Mouse (Mus musculus) forebrain, embryonic 14.5 days (tissue): ENCODE data around the gene Urb1. TPM values are rescaled to one million over a fixed set of nuclear protein-coding genes. Genes with fewer than 3 reads are reported as not detected.
"Not testable (repeated sequence)": the region's sequence is repeated elsewhere in the genome, so short reads cannot be mapped to it uniquely, and the experiment has no call there.

ENCODE experiments used
- ATAC-seq: fragments of 200-750 bp; cut with Nextera tagmentation; 2 replicates; pipeline ENCODE4 v1.8.0; 2017; ENCODE audit warnings: mild to moderate bottlenecking, moderate library complexity
- DNase-seq: peaks from one replicate; pipeline ENCODE4 v3.0.0-alpha.2; 2015; ENCODE audit warnings: low spot score
- H3K27ac ChIP-seq: fragments of 300-500 bp; sonication (generic); 2 replicates; pipeline ENCODE4 v1.5.1; 2014; ENCODE audit warnings: low read depth, mild to moderate bottlenecking, control low read depth, low read length, moderate library complexity
- H3K27me3 ChIP-seq: fragments of 300-500 bp; sonication (generic); replicated peaks from 2 replicates; pipeline ENCODE4 v1.6.1; 2014; ENCODE audit warnings: low read length, control low read depth, mixed read lengths; ENCODE audit not compliant: control insufficient read depth, insufficient read depth
- H3K36me3 ChIP-seq: fragments of 300-500 bp; sonication (generic); 2 replicates; pipeline ENCODE4 v1.6.1; 2014; ENCODE audit warnings: low read length, control low read depth; ENCODE audit not compliant: control insufficient read depth, insufficient read depth
- H3K4me1 ChIP-seq: fragments of 300-500 bp; sonication (generic); 2 replicates; pipeline ENCODE4 v1.6.1; 2014; ENCODE audit warnings: antibody characterized with exemption, low read length, control low read depth; ENCODE audit not compliant: control insufficient read depth, insufficient read depth
- H3K4me2 ChIP-seq: fragments of 300-500 bp; sonication (generic); 2 replicates; pipeline ENCODE4 v1.6.1; 2014; ENCODE audit warnings: mild to moderate bottlenecking, control low read depth, low read length
- H3K4me3 ChIP-seq: fragments of 300-500 bp; sonication (generic); 2 replicates; pipeline ENCODE4 v1.5.1; 2014; ENCODE audit warnings: low read depth, low read length, control low read depth
- H3K9ac ChIP-seq: fragments of 300-500 bp; sonication (generic); 2 replicates; pipeline ENCODE4 v1.6.1; 2014; ENCODE audit warnings: mild to moderate bottlenecking, low read length, control low read depth, moderate library complexity
- H3K9me3 ChIP-seq: fragments of 300-500 bp; sonication (generic); replicated peaks from 2 replicates; pipeline ENCODE4 v1.6.1; 2016; ENCODE audit warnings: low read length, control low read depth, mixed read lengths; ENCODE audit not compliant: control insufficient read depth
- WGBS: fragments of 180-500 bp; shearing (Covaris S2); extraction: QIAGEN DNeasy Blood & Tissue Kit; methylation state at CpG from one replicate; pipeline ENCODE4 v1.1.7; 2014; 5-methylcytosine and 5-hydroxymethylcytosine counted together
- polyA plus RNA-seq: library from polyadenylated mRNA; unstranded; fragments of >200 nt; fragmentation: Nextera tagmentation; extraction: Ambion mirVana; gene quantifications from 2 replicates; pipeline ENCODE4 v1.2.1, GENCODE M21; 2014

Urb1 gene
- polyA plus RNA-seq, 1 experiment from 2014 or later: 7.0 TPM

DNA sequence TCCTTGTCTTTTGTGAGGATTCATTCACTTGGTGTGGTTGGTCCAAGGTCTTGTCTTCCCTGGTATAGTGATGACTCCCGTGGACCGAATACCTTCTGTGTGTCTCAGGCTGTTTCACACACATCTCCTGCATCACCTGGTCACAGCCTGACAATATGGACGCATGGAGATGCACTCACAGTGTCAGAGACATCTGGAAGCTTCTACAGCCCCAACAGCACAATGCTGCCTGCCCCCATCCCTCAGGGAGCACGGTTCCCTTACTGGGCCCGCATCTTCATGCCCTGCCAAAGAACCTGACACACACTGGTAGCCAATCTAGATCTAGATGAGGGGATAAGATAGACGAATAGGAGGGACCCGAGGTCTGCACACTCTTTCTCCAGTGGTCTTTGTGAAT is 18.9 kb upstream of the Urb1 start:
- Histone ChIP-seq H3K27ac (no peak overlapping the region), H3K27me3 (peaks cover 13% of the 10 kb centered on the region; the same call in 1 of the 2 replicates), H3K36me3 (no peaks in the 10 kb centered on the region), H3K4me2 (no peak overlapping the region), H3K4me1 (peaks cover 4% of the 10 kb centered on the region), H3K4me3 (no peak overlapping the region), H3K9ac (no peak overlapping the region), H3K9me3 (no peaks in the 10 kb centered on the region)
- WGBS: 83% methylated on average over 7 of the region's 7 CpGs
- ATAC-seq (no peak), DNase-seq (no peak)

DNA sequence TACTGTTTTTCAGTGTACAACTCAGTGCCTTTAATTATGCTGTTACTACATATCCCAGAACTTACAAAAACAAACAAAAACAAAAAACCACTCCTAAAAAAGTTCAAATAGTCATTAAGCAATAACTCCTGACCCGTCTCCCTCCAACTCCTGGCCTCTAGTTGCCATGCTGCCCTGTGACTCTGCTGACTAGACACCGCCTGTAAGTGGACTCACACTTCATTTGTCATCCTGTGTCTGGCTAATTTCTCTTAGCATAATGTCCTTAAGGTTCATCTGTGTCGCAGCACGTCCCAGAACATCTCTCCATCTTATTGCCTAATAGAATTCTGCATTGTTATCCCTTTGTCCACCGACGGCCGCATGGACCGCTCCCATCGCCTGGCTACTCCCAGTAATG is 17.3 kb upstream of the Urb1 start:
- Histone ChIP-seq H3K27ac (no peak overlapping the region), H3K4me2 (no peak overlapping the region), H3K4me3 (no peak overlapping the region), H3K9me3 (no peaks in the 10 kb centered on the region), H3K27me3 (peaks cover 13% of the 10 kb centered on the region; the same call in 1 of the 2 replicates), H3K4me1 (peaks cover 4% of the 10 kb centered on the region), H3K36me3 (no peaks in the 10 kb centered on the region), H3K9ac (no peak overlapping the region)
- DNase-seq (no peak), ATAC-seq (no peak)
- 82% methylated on average over 9 of the region's 9 CpGs for WGBS

DNA sequence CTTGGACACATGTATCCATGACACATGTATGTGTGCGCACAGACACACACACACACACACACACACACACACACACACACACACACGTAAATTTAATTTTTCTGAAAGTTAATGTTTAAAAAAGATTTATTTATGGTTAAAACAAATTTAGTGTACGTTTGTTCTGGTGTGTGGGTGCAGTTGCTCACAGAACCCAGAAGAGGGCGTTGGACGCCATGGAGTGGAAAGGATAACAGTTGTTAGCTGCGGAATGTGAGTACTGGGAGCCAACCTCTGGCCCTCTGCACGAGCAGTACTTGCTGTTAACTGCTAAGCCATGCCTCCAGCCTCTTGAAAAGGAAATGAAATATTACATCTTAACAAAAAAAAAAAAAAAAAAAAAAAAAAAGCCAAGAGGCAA is 16.2 kb upstream of the Urb1 start, which contains the start of gene Eva1c:
Gene Eva1c, plus strand, starts transcription at position 263 of the 400 bp plus-strand sequence.
- WGBS: 70% methylated on average over 7 of the region's 7 CpGs
- ATAC-seq: no peak
- Histone ChIP-seq H3K9ac (no peak within 1 kb of the TSS), H3K4me3 (no peak within 1 kb of the TSS), H3K36me3 (no peaks in the 10 kb centered on the region), H3K27me3 (peaks cover 10% of the 10 kb centered on the region; the same call in 1 of the 2 replicates), H3K4me2 (no peak within 1 kb of the TSS), H3K9me3 (no peaks in the 10 kb centered on the region), H3K27ac (no peak within 1 kb of the TSS), H3K4me1 (peaks cover 4% of the 10 kb centered on the region)
- DNase-seq: no peak

DNA sequence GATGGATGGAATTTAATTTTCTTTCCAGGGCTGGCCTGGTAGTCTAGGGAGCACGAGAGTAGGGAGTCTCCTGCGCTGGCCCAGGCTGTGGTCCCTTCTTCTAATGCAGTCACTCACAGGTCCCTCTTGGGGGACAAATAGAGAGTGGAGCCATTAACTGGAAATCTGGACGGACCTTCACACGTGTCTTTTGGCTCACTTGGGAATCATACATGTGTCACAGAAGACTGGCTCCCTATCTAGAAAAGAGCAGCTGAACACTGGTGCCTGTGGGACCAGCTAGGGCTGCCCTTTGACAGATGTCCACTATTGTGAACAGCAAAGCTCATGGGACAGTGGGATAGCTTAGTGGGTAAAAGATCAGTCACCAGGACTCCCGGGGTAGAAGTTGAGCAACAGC is 15.8 kb upstream of the Urb1 start:
- Histone ChIP-seq H3K4me3 (no peak overlapping the region), H3K27ac (no peak overlapping the region), H3K9me3 (no peaks in the 10 kb centered on the region), H3K9ac (no peak overlapping the region), H3K4me2 (no peak overlapping the region), H3K27me3 (peaks cover 6% of the 10 kb centered on the region; the same call in 1 of the 2 replicates), H3K4me1 (peaks cover 4% of the 10 kb centered on the region), H3K36me3 (no peaks in the 10 kb centered on the region)
- WGBS: 83% methylated on average over 5 of the region's 5 CpGs
- no peak for ATAC-seq
- DNase-seq: no peak

DNA sequence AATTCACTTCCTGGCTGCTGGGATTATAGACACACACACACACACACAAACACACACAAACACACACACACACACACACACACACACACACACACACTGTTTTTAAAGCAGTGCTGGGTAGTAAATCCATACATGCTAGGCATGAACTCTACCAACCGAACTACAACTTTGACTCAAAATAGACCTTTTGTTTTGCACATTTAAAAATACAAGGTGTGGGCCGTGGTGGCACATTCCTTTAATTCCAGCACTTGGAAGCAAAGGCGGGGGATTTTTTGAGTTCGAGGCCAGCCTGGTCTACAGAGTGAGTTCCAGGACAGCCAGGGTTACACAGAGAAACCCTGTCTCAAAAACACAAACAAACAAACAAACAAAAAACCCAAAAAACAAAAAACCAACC is 13.8 kb upstream of the Urb1 start:
- not testable (repeated sequence) for H3K36me3 ChIP-seq, H3K9ac ChIP-seq, H3K4me2 ChIP-seq, H3K4me3 ChIP-seq, H3K9me3 ChIP-seq, H3K27me3 ChIP-seq, ATAC-seq, H3K4me1 ChIP-seq, DNase-seq, H3K27ac ChIP-seq
- 79% methylated on average over 4 of the region's 4 CpGs for WGBS

DNA sequence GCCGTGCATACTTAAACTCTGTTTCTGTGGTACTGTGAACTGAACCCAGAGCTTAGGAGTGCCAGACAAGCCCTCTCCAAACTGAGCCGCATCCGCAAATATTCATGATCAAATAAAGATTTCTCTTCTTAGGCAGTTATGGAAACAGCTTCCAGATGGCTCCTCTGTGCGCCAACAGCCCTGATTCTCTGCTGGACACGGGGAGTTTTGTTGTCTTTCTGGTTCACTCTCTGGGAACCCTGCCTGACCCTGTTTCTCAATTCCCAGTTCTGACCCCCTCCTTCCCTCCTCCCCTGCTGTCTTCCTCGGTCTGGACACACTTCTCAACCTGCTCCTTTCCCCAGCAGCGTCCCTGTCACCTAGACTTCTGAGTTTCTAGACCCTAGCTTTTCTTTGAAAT is 12.8 kb upstream of the Urb1 start:
- Histone ChIP-seq H3K4me3 (no peak overlapping the region), H3K4me2 (no peak overlapping the region), H3K9ac (no peak overlapping the region), H3K27ac (no peak overlapping the region), H3K4me1 (no peaks in the 10 kb centered on the region), H3K36me3 (no peaks in the 10 kb centered on the region), H3K27me3 (no peaks in the 10 kb centered on the region), H3K9me3 (no peaks in the 10 kb centered on the region)
- ATAC-seq (no peak), DNase-seq (no peak)
- WGBS: 78% methylated on average over 7 of the region's 7 CpGs

DNA sequence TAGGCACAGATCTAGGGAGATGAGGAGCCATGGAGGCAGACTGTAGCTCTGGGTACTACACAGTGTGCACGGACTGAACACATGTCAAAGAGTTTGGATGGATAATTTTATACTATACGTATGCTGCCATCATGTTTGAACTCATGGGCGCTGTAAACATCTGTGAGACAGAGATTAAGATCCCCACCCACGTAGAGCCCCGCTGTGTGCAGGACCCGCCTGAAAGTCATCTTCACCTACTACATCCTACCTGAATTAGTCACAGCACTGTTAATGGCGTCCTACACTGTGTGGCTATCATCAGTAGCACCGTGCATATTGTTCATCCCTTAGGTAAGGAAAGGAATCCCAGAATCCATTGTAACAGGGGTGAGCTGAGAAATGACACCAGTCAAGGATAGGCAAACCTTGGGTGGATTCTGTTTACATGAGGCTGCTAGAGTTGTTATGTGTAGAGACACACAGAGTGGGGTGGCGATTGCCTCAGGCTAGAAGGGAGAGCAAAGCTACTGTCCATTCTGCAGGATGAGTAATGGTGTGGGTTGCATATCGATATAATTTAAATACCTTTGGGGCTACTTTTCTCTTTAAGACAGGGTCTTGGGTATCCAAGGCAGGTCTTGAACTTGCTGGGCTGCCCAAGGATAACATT is 12.2 kb upstream of the Urb1 start:
- no peak overlapping the region for H3K4me3 ChIP-seq
- DNase-seq: no peak
- WGBS: 92% methylated on average over 10 of the region's 10 CpGs

DNA sequence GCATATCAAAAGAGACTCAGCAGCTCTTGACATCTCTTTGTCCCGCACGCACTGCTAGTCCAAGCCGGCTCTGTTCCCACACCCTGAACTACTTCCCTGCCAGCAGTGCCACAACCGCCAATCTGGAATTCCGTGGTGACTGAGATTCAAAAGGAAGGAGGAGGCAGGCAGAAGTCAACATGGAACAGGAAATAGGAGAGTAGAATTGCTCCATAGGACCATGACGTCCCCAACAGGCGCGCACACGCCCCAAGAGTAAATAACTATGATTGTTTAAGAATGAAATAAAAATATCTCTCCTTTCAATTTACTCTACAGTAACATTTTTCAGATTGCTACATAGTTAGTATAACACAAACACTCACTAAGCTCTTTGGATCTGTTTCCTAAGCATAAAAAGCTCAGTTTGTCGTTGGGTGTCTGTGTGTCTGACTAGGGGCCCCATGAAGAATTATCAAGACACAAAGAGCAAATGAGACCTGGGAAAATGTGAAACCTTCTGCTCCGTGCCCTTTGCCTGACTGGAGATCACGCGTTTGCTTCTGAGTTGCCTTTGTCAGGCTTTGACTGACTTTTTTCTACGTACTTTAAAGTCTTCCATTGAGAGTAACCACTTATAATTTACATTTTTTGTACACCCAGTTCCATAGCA is 11.0 kb upstream of the Urb1 start:
- no peaks in the 10 kb centered on the region for H3K4me1 ChIP-seq
- H3K27ac ChIP-seq: no peak overlapping the region
- H3K27me3 ChIP-seq: no peaks in the 10 kb centered on the region
- no peaks in the 10 kb centered on the region for H3K36me3 ChIP-seq
- H3K9me3 ChIP-seq: no peaks in the 10 kb centered on the region
- no peak overlapping the region for H3K4me3 ChIP-seq
- WGBS: 84% methylated on average over 14 of the region's 14 CpGs
- H3K4me2 ChIP-seq: no peak overlapping the region
- no peak for DNase-seq
- no peak for ATAC-seq
- no peak overlapping the region for H3K9ac ChIP-seq

More for the DNA sequence above, 12.2 kb upstream of the Urb1 start:
- Histone ChIP-seq H3K9me3 (no peaks in the 10 kb centered on the region), H3K9ac (no peak overlapping the region), H3K4me2 (no peak overlapping the region), H3K4me1 (no peaks in the 10 kb centered on the region), H3K27me3 (no peaks in the 10 kb centered on the region), H3K27ac (no peak overlapping the region), H3K36me3 (no peaks in the 10 kb centered on the region)
- ATAC-seq: no peak

DNA sequence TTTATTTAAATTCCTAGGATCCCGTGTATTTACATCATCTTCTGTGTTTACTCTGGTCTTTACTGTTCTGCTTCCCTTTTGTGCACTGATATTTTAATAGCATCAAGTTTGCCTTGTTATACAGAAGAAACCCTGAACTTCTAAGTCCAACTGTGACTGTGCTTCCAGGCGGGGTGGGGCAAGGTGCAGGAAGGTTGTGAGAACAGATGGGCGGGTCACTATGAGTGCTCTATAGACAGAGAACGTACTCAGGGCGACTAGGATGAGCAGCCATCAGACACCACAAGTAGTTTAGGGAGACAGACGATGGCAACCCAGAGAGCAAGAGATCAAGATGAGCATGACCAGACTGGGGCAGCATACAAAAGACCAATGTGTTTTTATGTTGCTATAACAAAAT is 10.1 kb upstream of the Urb1 start:
- H3K9me3 ChIP-seq: no peaks in the 10 kb centered on the region
- no peak overlapping the region for H3K4me3 ChIP-seq
- H3K27ac ChIP-seq: no peak overlapping the region
- no peaks in the 10 kb centered on the region for H3K36me3 ChIP-seq
- H3K9ac ChIP-seq: no peak overlapping the region
- no peaks in the 10 kb centered on the region for H3K27me3 ChIP-seq
- H3K4me2 ChIP-seq: no peak overlapping the region
- ATAC-seq (no peak), DNase-seq (no peak)
- no peaks in the 10 kb centered on the region for H3K4me1 ChIP-seq
- WGBS: 82% methylated on average over 6 of the region's 6 CpGs
